Mouse (Mus musculus) MEL (cell line): ENCODE measurements around the gene Tmbim7.

Source experiments
- CTCF ChIP-seq, 3 experiments: IDR thresholded peaks in 2 of 3; conservative IDR thresholded peaks in 1 of 3; 2 replicates each; pipeline ENCODE4 v1.5.1; 2011 to 2012; ENCODE audit warnings: low read length in 3 of 3, low read depth in 2 of 3, mild to moderate bottlenecking in 2 of 3, improper control_type of control experiment in 1 of 3, inconsistent platforms in 1 of 3, mixed read lengths in 1 of 3, moderate library complexity in 1 of 3; ENCODE audit not compliant: control insufficient read depth in 1 of 3, insufficient read depth in 1 of 3, poor library complexity in 1 of 3, severe bottlenecking in 1 of 3
- USF1 ChIP-seq: IDR thresholded peaks from 2 replicates; pipeline ENCODE4 v1.6.1; 2014; ENCODE audit warnings: low read depth, mild to moderate bottlenecking, inconsistent platforms, low read length, improper control_type of control experiment, moderate library complexity

- no peak for TF ChIP-seq USF1
- no peak for TF ChIP-seq CTCF (IDR thresholded peaks at IDR 0.05 in 2 of 3, conservative IDR thresholded peaks at IDR 0.05 in 1 of 3; ENCODE audit: control insufficient read depth in 1 of 3, insufficient read depth in 1 of 3, low read depth in 2 of 3, low read length in 3 of 3, poor library complexity in 1 of 3, severe bottlenecking in 1 of 3)
Measured at GRCm38 (mm10) chr5:3696031-3696430, 45.0 kb downstream of the Tmbim7 start.
